Mouse (Mus musculus) neural tube, embryonic 13.5 days (tissue): ENCODE measurements around the gene Pef1. TPM values are rescaled to one million over a fixed set of nuclear protein-coding genes. Genes with fewer than 3 reads are reported as not detected.

Experiments
- ATAC-seq: fragments of 200-750 bp; cut with Nextera tagmentation; 2 replicates; pipeline ENCODE4 v1.8.0; 2017; ENCODE audit warnings: low read depth, mild to moderate bottlenecking, moderate TSS enrichment, moderate library complexity
- H3K27ac ChIP-seq: fragments of 300-500 bp; sonication (generic); replicated peaks from 2 replicates; pipeline ENCODE4 v1.5.1; 2015; ENCODE audit warnings: moderate library complexity, mild to moderate bottlenecking, inconsistent platforms
- H3K27me3 ChIP-seq: fragments of 300-500 bp; sonication (generic); 2 replicates; pipeline ENCODE4 v1.6.1; 2015; ENCODE audit warnings: mild to moderate bottlenecking, inconsistent platforms
- H3K36me3 ChIP-seq: fragments of 300-500 bp; sonication (generic); 2 replicates; pipeline ENCODE4 v1.6.1; 2015; ENCODE audit warnings: mild to moderate bottlenecking, inconsistent platforms
- H3K4me1 ChIP-seq: fragments of 300-500 bp; sonication (generic); replicated peaks from 2 replicates; pipeline ENCODE4 v1.6.1; 2015; ENCODE audit warnings: inconsistent platforms
- H3K4me2 ChIP-seq: fragments of 300-500 bp; sonication (generic); 2 replicates; pipeline ENCODE4 v1.6.1; 2015; ENCODE audit warnings: inconsistent platforms, mild to moderate bottlenecking, moderate library complexity
- H3K4me3 ChIP-seq: fragments of 300-500 bp; sonication (generic); 2 replicates; pipeline ENCODE4 v1.5.1; 2015; ENCODE audit warnings: mild to moderate bottlenecking, inconsistent platforms
- H3K9ac ChIP-seq: fragments of 300-500 bp; sonication (generic); 2 replicates; pipeline ENCODE4 v1.6.1; 2015; ENCODE audit warnings: moderate library complexity, mild to moderate bottlenecking, inconsistent platforms
- H3K9me3 ChIP-seq: fragments of 300-500 bp; sonication (generic); 2 replicates; pipeline ENCODE4 v1.6.1; 2016; ENCODE audit warnings: inconsistent platforms
- WGBS: fragments of 180-500 bp; shearing (Covaris S2); methylation state at CpG from one replicate; pipeline ENCODE4 v1.1.7; 2015; 5-methylcytosine and 5-hydroxymethylcytosine counted together
- polyA plus RNA-seq: library from polyadenylated mRNA; unstranded; fragments of >200 nt; fragmentation: Nextera tagmentation; extraction: Ambion mirVana; gene quantifications from 2 replicates; pipeline ENCODE4 v1.2.1, GENCODE M21; 2015

Gene Pef1
- polyA plus RNA-seq, result 61.8 and 62.9 TPM in 2 replicates

DNA sequence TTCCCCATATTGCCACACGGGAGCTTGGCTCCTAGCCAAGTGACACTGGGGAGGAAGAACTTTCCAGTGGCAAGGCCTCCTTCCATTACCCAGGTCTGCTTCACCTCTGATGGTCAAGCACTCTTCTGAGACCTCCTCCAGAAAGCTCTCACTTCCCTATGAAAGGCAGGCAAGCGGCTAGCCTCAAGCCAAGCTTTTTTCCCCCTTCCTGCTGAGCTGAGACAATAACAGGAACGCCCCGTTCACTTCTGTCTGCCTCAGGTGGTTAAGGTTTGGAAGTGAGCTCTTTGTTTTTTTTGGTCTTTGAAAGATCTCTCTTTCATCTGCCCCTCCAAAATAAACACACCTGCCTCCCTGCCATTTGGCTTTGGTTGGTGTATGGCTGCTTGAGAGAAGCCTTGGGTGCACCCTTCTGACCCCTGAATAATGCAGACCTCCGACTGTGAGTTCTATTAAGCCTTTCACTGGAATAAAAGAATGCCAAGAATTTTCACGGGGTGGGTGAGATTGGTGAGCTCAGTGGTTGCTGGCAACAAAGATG, at the start of gene Pef1:
Gene Pef1 (plus strand): TSS at position 448 of the 541 bp plus-strand sequence.
- H3K27ac ChIP-seq, result no peak within 1 kb of the TSS
- H3K27me3 ChIP-seq, result peaks cover 16% of the 10 kb centered on the region
- H3K9ac ChIP-seq, result no peak within 1 kb of the TSS
- peaks cover 21% of the 10 kb centered on the region for H3K4me1 ChIP-seq
- no peak within 1 kb of the TSS for H3K4me2 ChIP-seq
- peaks cover 3% of the 10 kb centered on the region; the same call in 1 of the 2 replicates for H3K9me3 ChIP-seq
- WGBS, result 4% methylated on average over 6 of the region's 6 CpGs
- H3K36me3 ChIP-seq, result no peaks in the 10 kb centered on the region
- H3K4me3 ChIP-seq, result no peak within 1 kb of the TSS
- no peak for ATAC-seq

DNA sequence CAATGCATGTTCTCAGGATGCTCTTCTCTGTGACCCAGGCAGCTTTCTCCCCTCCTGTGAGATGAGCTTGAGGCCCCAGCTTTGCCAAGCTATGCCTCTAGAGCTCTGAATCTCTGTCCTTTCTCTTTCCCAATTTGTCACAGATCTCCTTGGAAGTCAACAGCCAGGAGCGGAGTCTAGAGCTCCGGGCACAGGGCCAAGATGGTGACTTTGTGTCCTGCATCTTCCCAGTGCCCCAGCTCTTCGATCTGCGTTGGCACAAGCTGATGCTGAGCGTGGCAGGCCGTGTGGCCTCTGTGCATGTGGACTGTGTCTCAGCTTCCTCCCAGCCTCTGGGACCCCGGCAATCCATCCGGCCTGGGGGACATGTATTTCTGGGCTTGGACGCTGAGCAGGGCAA, 49.2 kb upstream of the Pef1 start:
- no peak overlapping the region for H3K4me2 ChIP-seq
- peaks cover 58% of the 10 kb centered on the region for H3K4me1 ChIP-seq
- WGBS, result 82% methylated on average over 9 of the region's 9 CpGs
- no peak for ATAC-seq
- H3K9ac ChIP-seq, result no peak overlapping the region
- H3K27me3 ChIP-seq, result no peaks in the 10 kb centered on the region
- no peaks in the 10 kb centered on the region for H3K36me3 ChIP-seq
- no peak overlapping the region for H3K27ac ChIP-seq
- H3K4me3 ChIP-seq, result no peak overlapping the region
- H3K9me3 ChIP-seq, result no peaks in the 10 kb centered on the region

DNA sequence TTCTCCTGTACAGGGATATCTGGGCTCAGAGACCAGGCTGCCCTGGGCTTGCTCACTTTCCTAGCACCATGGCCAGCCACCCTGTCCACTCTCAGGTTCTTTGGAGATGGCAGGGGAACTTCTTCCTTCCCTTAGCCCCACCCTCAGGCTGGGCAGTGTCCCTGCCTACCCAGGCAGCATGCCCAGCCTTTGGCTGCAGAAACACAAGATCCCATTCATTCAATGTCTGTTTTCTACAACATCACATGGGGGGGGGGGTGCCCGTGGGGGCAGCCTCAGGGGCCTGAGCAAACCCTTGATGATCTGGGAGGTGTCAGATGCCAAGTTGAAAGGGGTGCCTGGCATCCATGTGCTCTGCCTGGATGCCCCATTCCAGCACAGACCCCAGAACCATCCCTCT, 47.6 kb upstream of the Pef1 start:
- WGBS, result 15% methylated on average over 1 of the region's 1 CpGs
- H3K9me3 ChIP-seq, result no peaks in the 10 kb centered on the region
- no peaks in the 10 kb centered on the region for H3K36me3 ChIP-seq
- H3K27me3 ChIP-seq, result no peaks in the 10 kb centered on the region
- no peak overlapping the region for H3K4me2 ChIP-seq
- H3K4me1 ChIP-seq, result peaks cover 47% of the 10 kb centered on the region
- peak overlapping the region; percentile 68 for H3K27ac ChIP-seq
- peak; percentile 41; the same call in 1 of the 2 replicates for ATAC-seq
- H3K9ac ChIP-seq, result no peak overlapping the region
- H3K4me3 ChIP-seq, result no peak overlapping the region

GRCm38 (mm10) chr4:130055160-130056010, 47.0 kb upstream of the Pef1 start:
- H3K27me3 ChIP-seq, result no peaks in the 10 kb centered on the region
- no peaks in the 10 kb centered on the region for H3K36me3 ChIP-seq
- WGBS, result 77% methylated on average over 14 of the region's 14 CpGs
- no peaks in the 10 kb centered on the region for H3K9me3 ChIP-seq
- H3K4me3 ChIP-seq, result no peak overlapping the region
- peaks cover 42% of the 10 kb centered on the region for H3K4me1 ChIP-seq
- no peak overlapping the region for H3K4me2 ChIP-seq
- ATAC-seq, result peak; percentile 36; the same call in 1 of the 2 replicates
- peak overlapping the region; percentile 68 for H3K27ac ChIP-seq
- H3K9ac ChIP-seq, result 0 out of 2 replicates have a peak overlapping the region, but pooled peaks have one; percentile 5

DNA sequence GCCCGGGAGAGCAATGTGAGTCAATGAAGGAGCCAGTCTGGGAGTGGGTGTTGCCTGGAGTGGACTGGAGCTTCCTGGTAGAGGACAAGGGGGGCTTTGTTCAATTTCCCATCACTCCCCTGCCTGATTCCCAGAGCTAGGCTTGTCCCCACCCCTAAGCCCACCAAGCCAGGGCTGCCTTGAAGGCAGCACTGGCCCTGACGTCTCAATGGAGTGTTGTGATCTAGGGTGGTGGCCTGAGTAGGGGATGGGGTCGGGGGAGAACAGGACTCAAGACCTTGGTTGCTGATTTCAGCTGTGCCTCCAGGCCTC, 46.4 kb upstream of the Pef1 start:
- peak; percentile 55; the same call in 1 of the 2 replicates for ATAC-seq
- Histone ChIP-seq H3K4me2 (no peak overlapping the region), H3K9me3 (no peaks in the 10 kb centered on the region), H3K27me3 (no peaks in the 10 kb centered on the region), H3K4me3 (no peak overlapping the region), H3K36me3 (no peaks in the 10 kb centered on the region), H3K4me1 (peaks cover 36% of the 10 kb centered on the region), H3K9ac (0 out of 2 replicates have a peak overlapping the region, but pooled peaks have one; percentile 26), H3K27ac (peak overlapping the region; percentile 68)
- 50% methylated on average over 3 of the region's 3 CpGs for WGBS

GRCm38 (mm10) chr4:130056471-130056870, 45.9 kb upstream of the Pef1 start:
- no peak overlapping the region for H3K9ac ChIP-seq
- peaks cover 33% of the 10 kb centered on the region for H3K4me1 ChIP-seq
- WGBS, result 35% methylated on average over 3 of the region's 3 CpGs
- no peak overlapping the region for H3K4me3 ChIP-seq
- H3K27ac ChIP-seq, result peak overlapping the region; percentile 68
- H3K4me2 ChIP-seq, result no peak overlapping the region
- H3K9me3 ChIP-seq, result no peaks in the 10 kb centered on the region
- no peaks in the 10 kb centered on the region for H3K36me3 ChIP-seq
- no peak for ATAC-seq
- H3K27me3 ChIP-seq, result no peaks in the 10 kb centered on the region

DNA sequence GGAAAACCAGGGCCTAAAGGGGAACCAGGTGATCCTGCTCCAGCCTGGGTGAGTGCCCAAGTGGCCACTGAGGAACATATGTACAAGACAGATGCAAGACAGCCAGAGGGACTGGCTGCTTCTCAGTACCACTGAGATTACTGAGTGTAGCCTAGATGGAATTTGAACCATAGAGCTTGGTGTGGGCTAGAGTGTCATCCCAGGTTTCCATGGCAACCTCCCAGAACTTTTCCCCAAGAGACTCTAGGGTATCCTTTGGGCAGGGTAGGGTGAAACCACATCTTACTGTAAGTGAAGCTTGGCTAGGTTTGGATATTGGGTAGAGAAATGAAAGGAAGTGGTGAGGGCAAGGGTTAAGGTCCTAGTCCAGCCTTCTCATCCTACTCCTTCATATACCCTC, 41.4 kb upstream of the Pef1 start:
- no peak overlapping the region for H3K4me3 ChIP-seq
- no peak overlapping the region for H3K4me2 ChIP-seq
- no peak overlapping the region for H3K9ac ChIP-seq
- H3K4me1 ChIP-seq, result peaks cover 12% of the 10 kb centered on the region
- no peak for ATAC-seq
- H3K9me3 ChIP-seq, result no peaks in the 10 kb centered on the region
- no peaks in the 10 kb centered on the region for H3K36me3 ChIP-seq
- H3K27me3 ChIP-seq, result no peaks in the 10 kb centered on the region
- no peak overlapping the region for H3K27ac ChIP-seq

- Histone ChIP-seq H3K4me3 (no peak overlapping the region), H3K27me3 (no peaks in the 10 kb centered on the region), H3K9me3 (no peaks in the 10 kb centered on the region), H3K36me3 (no peaks in the 10 kb centered on the region), H3K9ac (no peak overlapping the region), H3K4me1 (no peaks in the 10 kb centered on the region), H3K27ac (no peak overlapping the region), H3K4me2 (no peak overlapping the region)
- WGBS, result 65% methylated on average over 6 of the region's 7 CpGs
- no peak for ATAC-seq
Observed at GRCm38 (mm10) chr4:130063191-130063590, 39.2 kb upstream of the Pef1 start.

DNA sequence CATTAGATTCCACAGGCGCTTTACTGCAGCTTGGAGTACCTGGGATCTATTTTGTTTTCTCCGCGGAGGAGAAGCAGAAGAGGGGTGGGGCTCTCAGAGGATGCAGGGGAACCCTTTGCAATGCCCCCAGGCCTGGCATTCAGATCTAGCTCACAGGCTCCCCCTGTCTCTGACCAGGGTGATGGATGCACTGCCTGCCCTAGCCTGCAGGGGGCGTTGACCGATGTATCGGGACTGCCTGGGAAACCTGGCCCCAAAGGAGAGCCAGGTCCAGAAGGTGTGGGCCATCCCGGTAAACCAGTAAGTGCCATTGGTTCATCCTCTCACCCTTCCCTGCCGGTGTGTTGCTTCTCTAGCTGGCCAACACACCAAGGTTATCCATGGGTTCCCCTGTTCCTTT, 35.5 kb upstream of the Pef1 start:
- Histone ChIP-seq H3K4me2 (no peak overlapping the region), H3K27ac (no peak overlapping the region), H3K9ac (no peak overlapping the region), H3K27me3 (no peaks in the 10 kb centered on the region), H3K4me1 (no peaks in the 10 kb centered on the region), H3K4me3 (no peak overlapping the region), H3K36me3 (no peaks in the 10 kb centered on the region), H3K9me3 (no peaks in the 10 kb centered on the region)
- WGBS, result 13% methylated on average over 8 of the region's 8 CpGs
- no peak for ATAC-seq

GRCm38 (mm10) chr4:130070523-130070922, 31.8 kb upstream of the Pef1 start:
- Histone ChIP-seq H3K4me2 (no peak overlapping the region), H3K27ac (no peak overlapping the region), H3K4me1 (peaks cover 10% of the 10 kb centered on the region), H3K27me3 (no peaks in the 10 kb centered on the region), H3K36me3 (no peaks in the 10 kb centered on the region), H3K9ac (no peak overlapping the region), H3K9me3 (no peaks in the 10 kb centered on the region), H3K4me3 (no peak overlapping the region)
- no peak for ATAC-seq
- WGBS, result 59% methylated on average over 3 of the region's 3 CpGs

- H3K4me3 ChIP-seq, result no peak overlapping the region
- H3K9ac ChIP-seq, result no peak overlapping the region
- H3K27ac ChIP-seq, result no peak overlapping the region
- no peaks in the 10 kb centered on the region for H3K9me3 ChIP-seq
- 90% methylated on average over 2 of the region's 2 CpGs for WGBS
- H3K27me3 ChIP-seq, result peaks cover 5% of the 10 kb centered on the region; the same call in 1 of the 2 replicates
- no peak for ATAC-seq
- peaks cover 21% of the 10 kb centered on the region for H3K4me1 ChIP-seq
- no peak overlapping the region for H3K4me2 ChIP-seq
- H3K36me3 ChIP-seq, result no peaks in the 10 kb centered on the region
Observed at GRCm38 (mm10) chr4:130071758-130072157, 30.6 kb upstream of the Pef1 start.

- Histone ChIP-seq H3K9me3 (no peaks in the 10 kb centered on the region), H3K27ac (no peak overlapping the region), H3K36me3 (no peaks in the 10 kb centered on the region), H3K4me3 (no peak overlapping the region), H3K4me1 (peaks cover 26% of the 10 kb centered on the region), H3K4me2 (no peak overlapping the region), H3K9ac (no peak overlapping the region), H3K27me3 (peaks cover 11% of the 10 kb centered on the region; the same call in 1 of the 2 replicates)
- no peak for ATAC-seq
- WGBS, result 89% methylated on average over 4 of the region's 4 CpGs
Observed at GRCm38 (mm10) chr4:130073367-130073766, 29.0 kb upstream of the Pef1 start.
